Mouse (Mus musculus) spleen, adult 2 months (tissue): ENCODE measurements at regions not wholly inside any gene's neighbourhood (a gene's known extent, or its start where the extent isn't known, plus 50 kb on each side); places are given as distances from the start of the nearest gene placed in this dataset.

Experiments
- CTCF ChIP-seq: fragments of 200-500 bp; IDR thresholded peaks from 2 replicates; pipeline ENCODE4 v1.5.1; 2011; ENCODE audit warnings: mild to moderate bottlenecking, inconsistent platforms; ENCODE audit not compliant: insufficient read depth, insufficient read length, insufficient replicate concordance; ENCODE audit errors: extremely low read depth
- POLR2A ChIP-seq: fragments of 200-500 bp; IDR thresholded peaks from 2 replicates; pipeline ENCODE4 v1.6.1; 2011; ENCODE audit warnings: low read depth, low read length, inconsistent platforms

- TF ChIP-seq CTCF (no peak), POLR2A (no peak)
Observed at GRCm38 (mm10) chr8:87199461-87200131, 272.8 kb downstream of the Cbln1 start.
